Mouse (Mus musculus): ENCODE data around the gene Ntrk3. TPM values are rescaled to one million over a fixed set of nuclear protein-coding genes. Genes with fewer than 3 reads are reported as not detected.

The Ntrk3 gene
- polyA plus RNA-seq, 1 experiment, result 7.7 TPM

DNA sequence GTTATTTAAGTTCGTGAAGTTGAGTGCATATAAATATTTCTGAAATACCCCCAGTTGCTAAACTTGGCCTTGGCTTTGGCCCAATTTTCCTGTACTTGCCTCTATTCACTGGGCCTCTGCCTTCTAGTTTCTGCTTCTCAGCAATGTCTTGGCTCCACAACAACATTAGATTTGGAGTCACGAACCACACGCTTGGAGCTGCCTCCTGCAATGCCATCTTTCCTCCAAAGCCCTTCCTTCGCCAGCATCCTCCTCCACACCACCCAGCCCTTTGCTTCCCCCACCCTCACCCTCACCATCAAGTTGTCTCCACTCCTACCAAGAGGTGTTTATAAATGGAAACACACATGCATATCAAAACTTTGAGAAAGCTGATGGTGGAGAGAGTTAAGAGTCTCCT, 340.6 kb downstream of the Ntrk3 start:
- no peak overlapping the region for H3K4me3 ChIP-seq (ENCODE audit: control insufficient read depth, low read depth, low read length)
- TF ChIP-seq POLR2A (IDR thresholded peaks at IDR 0.05; ENCODE audit: control insufficient read depth, low read depth, low read length), result no peak
- no peak for TF ChIP-seq CTCF (IDR thresholded peaks at IDR 0.05; ENCODE audit: control insufficient read depth, insufficient read depth, insufficient replicate concordance, low read depth, low read length)
- no peaks in the 10 kb centered on the region for H3K27me3 ChIP-seq (ENCODE audit: control insufficient read depth, insufficient read depth, low read length)
- H3K4me1 ChIP-seq (ENCODE audit: control insufficient read depth, insufficient read depth, low read length), result no peaks in the 10 kb centered on the region
- H3K36me3 ChIP-seq (ENCODE audit: control insufficient read depth, insufficient read depth, low read length), result no peaks in the 10 kb centered on the region
- no peak overlapping the region for H3K27ac ChIP-seq (ENCODE audit: control insufficient read depth, insufficient read depth, low read depth, low read length)

DNA sequence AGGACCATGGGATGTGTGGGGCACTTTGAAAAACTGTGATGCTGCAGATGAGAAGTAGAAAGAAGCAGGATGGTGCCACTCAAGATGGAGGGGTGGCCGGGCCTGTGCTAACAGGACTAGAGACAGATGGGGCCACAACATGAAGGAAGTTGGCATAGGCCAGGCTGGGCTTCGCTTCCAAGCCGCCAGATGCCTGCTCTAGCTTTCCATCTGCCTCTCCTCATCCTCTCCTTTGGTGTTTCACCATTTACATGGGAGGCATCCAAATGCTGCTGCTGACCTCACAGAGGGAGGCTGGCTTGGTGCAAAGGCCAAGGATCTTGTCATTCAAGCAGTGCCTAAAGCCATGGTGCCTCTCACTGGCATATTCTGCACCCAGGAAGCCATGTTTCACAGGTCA, 347.8 kb downstream of the Ntrk3 start:
- Histone ChIP-seq H3K4me3 (ENCODE audit: control insufficient read depth, low read depth, low read length) (no peak overlapping the region), H3K27ac (ENCODE audit: control insufficient read depth, insufficient read depth, low read depth, low read length) (no peak overlapping the region), H3K36me3 (ENCODE audit: control insufficient read depth, insufficient read depth, low read length) (no peaks in the 10 kb centered on the region), H3K27me3 (ENCODE audit: control insufficient read depth, insufficient read depth, low read length) (no peaks in the 10 kb centered on the region), H3K4me1 (ENCODE audit: control insufficient read depth, insufficient read depth, low read length) (no peaks in the 10 kb centered on the region)
- TF ChIP-seq POLR2A (IDR thresholded peaks at IDR 0.05; ENCODE audit: control insufficient read depth, low read depth, low read length) (no peak), CTCF (IDR thresholded peaks at IDR 0.05; ENCODE audit: control insufficient read depth, insufficient read depth, insufficient replicate concordance, low read depth, low read length) (no peak)

- Histone ChIP-seq H3K4me1 (ENCODE audit: control insufficient read depth, insufficient read depth, low read length) (no peaks in the 10 kb centered on the region), H3K27ac (ENCODE audit: control insufficient read depth, insufficient read depth, low read depth, low read length) (no peak overlapping the region), H3K36me3 (ENCODE audit: control insufficient read depth, insufficient read depth, low read length) (no peaks in the 10 kb centered on the region), H3K4me3 (ENCODE audit: control insufficient read depth, low read depth, low read length) (no peak overlapping the region), H3K27me3 (ENCODE audit: control insufficient read depth, insufficient read depth, low read length) (no peaks in the 10 kb centered on the region)
- TF ChIP-seq POLR2A (IDR thresholded peaks at IDR 0.05; ENCODE audit: control insufficient read depth, low read depth, low read length) (no peak), CTCF (IDR thresholded peaks at IDR 0.05; ENCODE audit: control insufficient read depth, insufficient read depth, insufficient replicate concordance, low read depth, low read length) (no peak)
These were observed 349.7 kb downstream of the Ntrk3 start for GRCm38 (mm10) chr7:78388101-78388500.

- Histone ChIP-seq H3K36me3 (ENCODE audit: control insufficient read depth, insufficient read depth, low read length) (no peaks in the 10 kb centered on the region), H3K4me1 (ENCODE audit: control insufficient read depth, insufficient read depth, low read length) (no peaks in the 10 kb centered on the region), H3K27me3 (ENCODE audit: control insufficient read depth, insufficient read depth, low read length) (no peaks in the 10 kb centered on the region), H3K4me3 (ENCODE audit: control insufficient read depth, low read depth, low read length) (no peak overlapping the region), H3K27ac (ENCODE audit: control insufficient read depth, insufficient read depth, low read depth, low read length) (no peak overlapping the region)
- TF ChIP-seq POLR2A (IDR thresholded peaks at IDR 0.05; ENCODE audit: control insufficient read depth, low read depth, low read length), result no peak
- TF ChIP-seq CTCF (IDR thresholded peaks at IDR 0.05; ENCODE audit: control insufficient read depth, insufficient read depth, insufficient replicate concordance, low read depth, low read length), result no peak
These were observed 351.8 kb downstream of the Ntrk3 start for GRCm38 (mm10) chr7:78385971-78386370.

- H3K4me3 ChIP-seq (ENCODE audit: control insufficient read depth, low read depth, low read length), result no peak overlapping the region
- no peak overlapping the region for H3K27ac ChIP-seq (ENCODE audit: control insufficient read depth, insufficient read depth, low read depth, low read length)
- H3K27me3 ChIP-seq (ENCODE audit: control insufficient read depth, insufficient read depth, low read length), result no peaks in the 10 kb centered on the region
- no peaks in the 10 kb centered on the region for H3K36me3 ChIP-seq (ENCODE audit: control insufficient read depth, insufficient read depth, low read length)
- TF ChIP-seq CTCF (IDR thresholded peaks at IDR 0.05; ENCODE audit: control insufficient read depth, insufficient read depth, insufficient replicate concordance, low read depth, low read length), result no peak
- TF ChIP-seq POLR2A (IDR thresholded peaks at IDR 0.05; ENCODE audit: control insufficient read depth, low read depth, low read length), result no peak
- H3K4me1 ChIP-seq (ENCODE audit: control insufficient read depth, insufficient read depth, low read length), result no peaks in the 10 kb centered on the region
These were observed 353.7 kb downstream of the Ntrk3 start for GRCm38 (mm10) chr7:78384111-78384510.

DNA sequence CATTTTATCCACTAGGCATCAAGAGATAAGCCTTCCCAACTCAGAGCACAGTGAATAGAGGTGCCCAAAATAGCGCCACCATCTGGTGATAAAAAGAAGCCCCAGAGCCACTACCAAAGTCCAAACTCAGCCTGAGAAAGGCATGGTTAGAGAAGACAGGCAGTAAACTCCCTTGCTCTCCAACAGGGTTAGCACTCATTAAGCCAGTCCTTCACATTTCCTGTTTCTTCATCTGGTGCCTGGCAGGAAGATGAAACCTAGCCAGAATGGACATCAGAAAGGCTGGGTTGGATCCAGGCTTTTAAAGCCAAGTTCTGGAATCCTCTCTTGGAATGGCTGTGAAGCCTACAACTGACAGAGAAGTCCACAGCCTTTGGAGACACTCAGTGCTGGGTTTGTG, 355.7 kb downstream of the Ntrk3 start:
- H3K27ac ChIP-seq (ENCODE audit: control insufficient read depth, insufficient read depth, low read depth, low read length), result no peak overlapping the region
- TF ChIP-seq POLR2A (IDR thresholded peaks at IDR 0.05; ENCODE audit: control insufficient read depth, low read depth, low read length), result no peak
- TF ChIP-seq CTCF (IDR thresholded peaks at IDR 0.05; ENCODE audit: control insufficient read depth, insufficient read depth, insufficient replicate concordance, low read depth, low read length), result no peak
- no peaks in the 10 kb centered on the region for H3K36me3 ChIP-seq (ENCODE audit: control insufficient read depth, insufficient read depth, low read length)
- H3K27me3 ChIP-seq (ENCODE audit: control insufficient read depth, insufficient read depth, low read length), result no peaks in the 10 kb centered on the region
- no peaks in the 10 kb centered on the region for H3K4me1 ChIP-seq (ENCODE audit: control insufficient read depth, insufficient read depth, low read length)
- no peak overlapping the region for H3K4me3 ChIP-seq (ENCODE audit: control insufficient read depth, low read depth, low read length)

DNA sequence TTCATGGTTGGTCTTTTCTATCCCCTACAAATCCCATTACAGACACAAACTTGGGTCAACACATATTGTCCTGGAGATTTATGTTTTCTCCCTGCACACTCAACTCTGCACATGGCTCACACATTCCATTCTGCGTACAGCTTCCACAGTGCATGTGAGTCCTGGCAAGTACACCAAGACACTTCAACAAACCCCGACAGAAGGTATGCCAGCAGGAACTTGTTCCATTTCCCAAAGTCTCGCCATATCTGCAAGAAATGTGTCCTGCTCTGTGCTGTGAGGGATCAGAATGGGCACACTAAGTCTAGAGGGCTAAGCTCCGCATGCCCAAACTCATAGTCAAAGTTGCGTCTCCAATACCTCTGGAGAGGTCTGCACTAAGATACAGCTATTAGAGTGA, 358.0 kb downstream of the Ntrk3 start:
- Histone ChIP-seq H3K4me1 (ENCODE audit: control insufficient read depth, insufficient read depth, low read length) (no peaks in the 10 kb centered on the region), H3K27me3 (ENCODE audit: control insufficient read depth, insufficient read depth, low read length) (no peaks in the 10 kb centered on the region), H3K4me3 (ENCODE audit: control insufficient read depth, low read depth, low read length) (no peak overlapping the region), H3K36me3 (ENCODE audit: control insufficient read depth, insufficient read depth, low read length) (no peaks in the 10 kb centered on the region), H3K27ac (ENCODE audit: control insufficient read depth, insufficient read depth, low read depth, low read length) (no peak overlapping the region)
- TF ChIP-seq POLR2A (IDR thresholded peaks at IDR 0.05; ENCODE audit: control insufficient read depth, low read depth, low read length), result no peak
- TF ChIP-seq CTCF (IDR thresholded peaks at IDR 0.05; ENCODE audit: control insufficient read depth, insufficient read depth, insufficient replicate concordance, low read depth, low read length), result no peak

DNA sequence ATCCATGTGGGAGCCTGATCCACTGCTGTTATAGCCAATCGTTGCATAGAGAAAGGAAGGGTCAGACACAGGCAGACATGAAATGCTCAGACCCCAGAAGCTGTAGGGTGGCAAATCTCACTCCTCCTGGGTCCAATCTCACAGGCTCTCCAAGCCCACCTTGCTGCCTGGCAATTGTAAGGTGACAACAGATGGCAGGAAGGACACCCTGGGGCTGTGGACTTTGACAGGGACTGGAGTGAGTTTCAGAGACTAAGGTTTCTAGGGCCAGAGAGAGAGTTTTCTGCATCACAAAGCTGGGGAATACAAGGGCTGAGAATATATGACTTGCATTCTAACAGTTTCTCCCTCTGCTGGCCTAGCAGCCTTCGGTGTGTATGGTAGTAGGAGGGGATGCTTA, 359.5 kb downstream of the Ntrk3 start:
- TF ChIP-seq CTCF (IDR thresholded peaks at IDR 0.05; ENCODE audit: control insufficient read depth, insufficient read depth, insufficient replicate concordance, low read depth, low read length) (no peak), POLR2A (IDR thresholded peaks at IDR 0.05; ENCODE audit: control insufficient read depth, low read depth, low read length) (no peak)
- Histone ChIP-seq H3K4me3 (ENCODE audit: control insufficient read depth, low read depth, low read length) (peak overlapping the region; percentile 2; the same call in 1 of the 2 replicates), H3K36me3 (ENCODE audit: control insufficient read depth, insufficient read depth, low read length) (no peaks in the 10 kb centered on the region), H3K4me1 (ENCODE audit: control insufficient read depth, insufficient read depth, low read length) (no peaks in the 10 kb centered on the region), H3K27me3 (ENCODE audit: control insufficient read depth, insufficient read depth, low read length) (no peaks in the 10 kb centered on the region), H3K27ac (ENCODE audit: control insufficient read depth, insufficient read depth, low read depth, low read length) (no peak overlapping the region)

All from testis, adult 2 months (tissue).